Mouse (Mus musculus): ENCODE measurements at regions not wholly inside any gene's neighbourhood (a gene's known extent, or its start where the extent isn't known, plus 50 kb on each side); places are given as distances from the start of the nearest gene placed in this dataset.

GRCm38 (mm10) chr2:160062148-160062937 lies 271.6 kb downstream of the Gm826 start:
- DNase-seq: no peak

DNA sequence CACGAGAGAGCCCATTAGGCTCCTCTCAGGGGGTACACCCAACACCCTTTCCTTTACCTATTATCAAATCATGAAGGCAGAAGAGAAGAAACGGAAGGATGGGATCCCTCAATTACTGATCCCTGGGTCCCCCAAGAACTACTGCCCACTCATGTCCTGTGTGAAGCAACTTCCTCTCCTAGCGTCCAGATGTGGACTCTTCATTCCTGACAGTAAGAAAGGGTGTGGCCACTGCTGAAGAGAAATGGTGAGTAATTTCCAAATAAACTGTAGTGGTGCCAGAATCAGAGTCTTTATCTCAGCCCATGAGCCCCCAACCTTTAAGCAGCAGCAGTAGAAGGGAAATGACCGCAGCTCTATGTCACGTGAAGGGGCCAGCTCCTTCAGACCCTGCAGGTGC lies 273.9 kb downstream of the Gm826 start:
- no peak for DNase-seq

DNA sequence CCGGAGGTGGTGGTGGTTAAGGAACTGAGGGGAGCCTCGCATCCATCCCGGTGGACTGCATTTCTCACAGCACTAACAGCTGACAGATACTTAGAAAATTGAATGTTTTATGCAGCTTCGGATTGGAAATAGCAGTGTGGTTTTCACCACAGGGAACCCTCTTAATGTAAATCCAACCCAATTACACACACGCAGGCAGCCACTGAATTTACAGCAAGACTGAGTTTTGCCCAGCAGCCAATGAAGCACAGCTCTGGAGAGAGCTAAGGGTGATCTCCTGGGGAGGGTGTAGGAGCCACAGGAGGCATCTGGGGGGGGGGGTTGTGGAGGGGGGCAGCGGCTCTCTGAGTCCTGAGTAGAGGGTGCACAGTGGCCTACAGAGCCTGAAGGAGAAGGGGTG lies 276.8 kb downstream of the Gm826 start:
- no peak for DNase-seq

- DNase-seq: no peak
Measured at GRCm38 (mm10) chr2:160054411-160054810, 279.6 kb downstream of the Gm826 start.

- DNase-seq: no peak
Measured at GRCm38 (mm10) chr2:160048286-160048685, 285.7 kb downstream of the Gm826 start.

DNA sequence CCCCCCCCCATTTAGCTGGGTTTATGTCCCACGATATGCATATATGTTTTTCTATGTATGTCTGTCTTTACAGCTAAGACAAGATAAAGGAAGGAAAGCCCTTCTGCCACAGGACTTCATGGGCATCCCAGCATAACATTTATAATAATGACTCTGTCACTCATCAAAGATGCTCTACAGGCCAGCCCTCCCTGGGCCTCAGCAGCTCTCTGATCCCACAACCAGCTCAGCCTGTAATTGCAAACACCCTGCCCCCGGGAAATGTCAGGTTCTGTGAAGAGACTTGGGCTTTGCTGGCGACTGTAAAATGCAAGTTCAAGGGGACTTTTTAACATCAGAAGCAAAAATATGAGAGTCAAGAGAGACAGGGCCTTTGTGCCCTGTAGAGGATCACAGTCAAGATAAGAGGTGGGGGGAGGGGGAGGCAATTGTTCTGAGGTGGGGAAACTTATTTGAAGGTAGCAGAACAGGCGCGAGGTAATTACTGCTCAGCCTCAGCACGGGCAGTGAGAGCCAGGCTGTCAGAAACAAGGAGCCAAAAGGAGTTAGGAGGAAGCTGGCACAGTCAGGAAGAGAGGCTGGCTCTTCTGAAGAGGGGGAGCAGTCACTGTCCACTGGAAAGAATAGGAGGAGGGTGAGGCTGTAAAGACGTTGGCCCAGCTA lies 286.9 kb downstream of the Gm826 start:
- DNase-seq: no peak

GRCm38 (mm10) chr2:160044591-160044990 lies 289.4 kb downstream of the Gm826 start:
- DNase-seq: no peak

DNA sequence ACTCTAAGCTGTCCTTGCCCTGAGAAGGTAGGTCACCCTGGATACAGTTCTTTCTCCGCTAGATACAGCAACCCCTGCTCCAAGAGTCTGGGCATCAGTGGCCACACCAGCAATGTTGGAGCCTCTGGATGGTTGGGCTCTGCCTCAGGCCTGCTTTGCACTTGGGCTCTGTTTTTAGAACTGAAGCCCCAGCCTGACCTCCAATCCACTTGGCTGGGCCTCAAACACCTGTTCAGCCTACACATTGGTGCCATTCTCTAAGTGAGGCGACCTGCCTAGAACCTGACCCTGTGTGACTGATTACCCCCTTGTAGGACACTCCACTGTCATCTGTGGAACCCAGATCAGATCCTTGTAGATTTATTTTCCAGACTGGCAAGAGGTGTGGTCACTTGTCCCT lies 289.8 kb downstream of the Gm826 start:
- DNase-seq: no peak

- no peak for DNase-seq
Measured at GRCm38 (mm10) chr2:160029432-160029831, 304.5 kb downstream of the Gm826 start.

- DNase-seq: no peak
Measured at GRCm38 (mm10) chr2:160028459-160028858, 305.5 kb downstream of the Gm826 start.

DNA sequence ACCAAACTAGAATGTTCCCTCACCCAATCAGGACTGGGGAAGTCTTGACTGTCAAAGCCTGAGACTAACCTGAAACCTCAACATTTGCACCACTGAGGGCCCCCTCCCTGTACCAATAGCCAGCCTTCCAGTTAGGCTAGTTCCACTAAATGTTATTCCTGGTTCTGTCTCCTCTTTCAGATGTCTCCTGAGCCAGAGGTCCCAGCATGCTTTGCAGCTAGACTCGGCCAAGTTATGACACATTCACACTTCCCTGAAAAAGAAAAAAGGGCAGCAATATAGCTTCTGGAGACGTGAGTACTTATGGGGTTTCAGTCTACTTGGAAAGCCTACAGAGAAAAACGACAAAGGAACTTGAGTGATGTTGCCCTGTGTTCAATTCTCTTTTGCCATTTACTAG lies 308.1 kb downstream of the Gm826 start:
- no peak for DNase-seq

DNA sequence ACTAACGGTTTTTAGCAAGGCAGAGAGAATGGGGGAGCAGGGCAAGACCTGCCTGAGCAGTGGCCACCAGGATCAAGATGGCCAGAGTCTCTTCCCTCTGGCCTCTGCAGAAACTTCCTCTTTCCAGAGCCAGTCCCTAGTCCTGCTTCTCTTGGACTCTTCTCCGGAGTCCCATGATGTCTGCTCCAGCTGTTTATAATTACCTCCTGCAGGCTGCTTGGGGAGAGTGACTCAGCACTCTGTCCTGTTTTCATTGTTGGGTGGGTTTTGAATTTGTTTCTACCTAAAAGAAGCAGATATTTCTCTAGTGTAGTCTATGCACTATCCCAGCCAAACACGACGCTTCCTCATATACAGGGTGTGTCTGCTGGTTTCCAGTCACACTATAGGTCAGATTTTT lies 312.4 kb downstream of the Gm826 start:
- DNase-seq: no peak

DNA sequence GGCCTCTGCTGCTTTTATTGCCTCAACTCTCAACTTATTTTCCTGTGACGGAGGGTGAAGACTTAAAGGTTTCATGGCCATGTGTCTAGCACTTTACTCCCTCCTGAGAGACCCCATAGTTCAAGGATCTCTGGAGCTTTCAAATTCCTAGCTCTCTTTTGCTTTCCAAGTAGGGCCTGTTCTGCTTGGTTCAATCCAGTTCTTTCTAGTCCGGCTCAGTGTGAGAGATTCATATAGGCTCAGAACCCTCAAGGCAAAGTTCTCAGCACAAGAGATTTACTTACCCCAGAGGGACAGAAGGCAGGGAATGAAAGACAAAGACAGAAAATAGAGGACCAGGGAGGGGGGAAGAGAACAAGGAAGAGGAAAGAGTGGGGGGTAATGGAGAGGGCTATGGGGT lies 313.1 kb downstream of the Gm826 start:
- DNase-seq: no peak

- no peak for DNase-seq
Measured at GRCm38 (mm10) chr2:160017020-160017812, 316.7 kb downstream of the Gm826 start.

- no peak for DNase-seq
Measured at GRCm38 (mm10) chr2:160011421-160011820, 322.5 kb downstream of the Gm826 start.

DNA sequence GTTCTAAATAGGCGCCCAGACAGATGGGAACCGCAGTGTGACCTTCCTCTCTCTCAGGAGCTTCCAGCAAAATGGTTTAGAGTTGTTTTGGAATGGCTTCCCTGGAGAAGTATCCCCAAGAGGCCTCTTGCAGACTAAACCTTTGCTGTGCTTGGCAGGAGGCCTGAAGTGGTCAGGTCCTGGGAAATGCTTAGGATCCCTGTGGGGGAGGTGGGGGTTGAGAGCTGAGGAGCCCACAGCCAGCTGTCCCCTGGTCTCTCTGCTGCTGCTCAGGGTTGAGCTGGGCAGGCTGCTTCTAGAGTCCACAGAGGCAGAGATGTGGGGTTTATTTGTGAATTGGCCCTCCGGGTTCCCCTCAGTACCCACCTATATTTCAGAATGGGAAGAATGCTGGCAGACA lies 331.3 kb downstream of the Gm826 start:
- peak; percentile 56 for DNase-seq

GRCm38 (mm10) chr2:160000449-160000848 lies 333.5 kb downstream of the Gm826 start:
- DNase-seq: peak; percentile 45

DNA sequence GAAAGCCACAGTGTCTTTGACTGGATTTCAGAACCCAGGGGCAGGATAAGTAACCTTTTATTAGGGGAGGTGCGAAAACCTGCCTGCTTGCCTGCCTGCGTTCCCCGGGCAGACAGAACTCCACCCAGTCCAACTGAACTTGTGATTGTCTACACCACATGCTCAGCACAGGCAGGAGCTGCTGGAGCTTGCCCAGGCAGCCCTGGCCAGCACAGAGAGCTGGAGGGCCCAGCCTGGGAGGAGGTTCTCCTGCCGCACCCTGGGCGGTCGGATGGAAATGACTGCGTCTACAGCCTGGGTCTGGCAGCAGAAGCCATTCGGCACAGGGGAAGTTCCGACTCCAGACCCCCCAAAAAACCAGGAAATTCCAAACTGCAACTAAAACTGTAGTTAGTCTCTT lies 336.6 kb downstream of the Gm826 start:
- DNase-seq: no peak

DNA sequence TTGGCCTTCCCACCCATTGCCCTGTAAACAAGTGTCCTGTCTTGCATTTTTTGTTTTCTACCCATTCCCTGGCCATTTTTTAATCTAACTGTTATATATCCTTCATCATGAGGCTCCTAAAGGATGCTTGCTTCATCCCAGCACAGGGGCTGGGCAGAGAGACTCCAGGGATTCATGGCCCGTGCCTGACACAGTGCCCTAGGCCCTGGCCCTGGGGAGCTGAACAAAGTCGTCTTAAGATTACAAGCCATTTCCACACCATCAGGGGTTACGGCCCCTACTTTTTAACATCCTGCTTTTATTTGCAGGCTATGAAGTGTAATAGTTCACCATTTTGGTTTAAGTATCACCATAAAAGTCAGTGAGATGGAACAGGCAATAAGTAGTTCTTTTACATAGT lies 339.5 kb downstream of the Gm826 start:
- DNase-seq: no peak

GRCm38 (mm10) chr2:159986719-159987118 lies 347.2 kb downstream of the Gm826 start:
- DNase-seq: no peak

DNA sequence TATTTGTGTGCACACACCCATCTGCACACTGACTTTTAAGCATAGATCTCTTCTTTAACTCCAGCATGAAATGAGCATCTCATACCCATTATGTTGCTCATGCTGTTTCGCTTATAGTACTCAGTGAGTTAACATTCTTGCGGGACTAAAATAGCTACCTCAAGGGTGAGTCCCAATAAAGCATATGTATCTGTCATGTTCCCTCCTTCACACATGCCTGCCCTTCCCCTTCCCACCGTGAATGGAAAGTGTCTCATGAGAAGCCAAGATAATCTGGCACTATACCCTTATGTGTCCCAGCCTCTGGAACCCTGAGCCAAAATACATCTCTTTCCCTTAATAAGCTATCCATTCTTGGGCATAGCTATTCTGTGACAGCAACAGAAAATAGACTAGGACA lies 352.3 kb downstream of the Gm826 start:
- no peak for DNase-seq

- no peak for DNase-seq
Measured at GRCm38 (mm10) chr2:159950369-159950768, 383.6 kb downstream of the Gm826 start.

DNA sequence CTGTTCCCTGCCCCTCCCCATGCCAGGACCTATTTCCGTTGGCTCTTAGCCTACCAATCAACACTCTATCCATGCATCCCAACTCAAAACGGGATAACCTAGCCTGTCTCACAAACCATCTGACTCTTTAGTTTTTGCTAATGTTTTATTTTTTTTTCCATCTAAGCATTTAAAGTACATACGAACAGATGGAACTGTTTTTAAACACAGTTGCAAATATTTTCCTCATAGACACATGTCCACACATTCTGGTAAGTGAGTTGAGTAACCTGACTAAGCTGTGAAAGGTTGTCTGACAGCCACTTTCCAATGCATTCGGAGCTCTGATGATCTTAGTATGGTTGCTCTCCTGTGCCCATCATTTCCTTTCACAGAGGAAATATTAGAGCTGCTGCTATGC lies 384.9 kb downstream of the Gm826 start:
- no peak for DNase-seq

Data from adrenal gland, postnatal 10 days (tissue).